Mouse (Mus musculus) heart, embryonic 11.5 days (tissue): ENCODE data around the gene Xpa. TPM values are rescaled to one million over a fixed set of nuclear protein-coding genes. Genes with fewer than 3 reads are reported as not detected.

Experiments used
- ATAC-seq: fragments of 200-750 bp; cut with Nextera tagmentation; replicated peaks from 2 replicates; pipeline ENCODE4 v1.8.0; 2017; ENCODE audit warnings: moderate library complexity; ENCODE audit not compliant: insufficient number of reproducible peaks, low FRiP score, low TSS enrichment
- H3K27ac ChIP-seq: fragments of 300-500 bp; sonication (generic); 2 replicates; pipeline ENCODE4 v1.5.1; 2014; ENCODE audit warnings: mild to moderate bottlenecking, low read depth, low read length
- H3K27me3 ChIP-seq: fragments of 300-500 bp; sonication (generic); 2 replicates; pipeline ENCODE4 v1.6.1; 2014; ENCODE audit warnings: mild to moderate bottlenecking, low read length, mixed read lengths; ENCODE audit not compliant: control insufficient read depth, insufficient read depth
- H3K36me3 ChIP-seq: fragments of 300-500 bp; sonication (generic); 2 replicates; pipeline ENCODE4 v1.6.1; 2014; ENCODE audit warnings: mild to moderate bottlenecking, low read length, moderate library complexity, mixed read lengths; ENCODE audit not compliant: control insufficient read depth, insufficient read depth
- H3K4me1 ChIP-seq: fragments of 300-500 bp; sonication (generic); 2 replicates; pipeline ENCODE4 v1.6.1; 2014; ENCODE audit warnings: low read length; ENCODE audit not compliant: control insufficient read depth, insufficient read depth
- H3K4me2 ChIP-seq: fragments of 300-500 bp; sonication (generic); 2 replicates; pipeline ENCODE4 v1.6.1; 2014; ENCODE audit warnings: mild to moderate bottlenecking, moderate library complexity
- H3K4me3 ChIP-seq: fragments of 300-500 bp; sonication (generic); 2 replicates; pipeline ENCODE4 v1.5.1; 2014; ENCODE audit warnings: low read depth, low read length
- H3K9ac ChIP-seq: fragments of 300-500 bp; sonication (generic); 2 replicates; pipeline ENCODE4 v1.6.1; 2014; ENCODE audit warnings: mild to moderate bottlenecking, low read depth, low read length, moderate library complexity
- H3K9me3 ChIP-seq: fragments of 300-500 bp; sonication (generic); replicated peaks from 2 replicates; pipeline ENCODE4 v1.6.1; 2016; ENCODE audit warnings: low read length; ENCODE audit not compliant: control insufficient read depth
- WGBS: fragments of 180-500 bp; shearing (Covaris S2); extraction: QIAGEN DNeasy Blood & Tissue Kit; methylation state at CpG from one replicate; pipeline ENCODE4 v1.1.7; 2014; ENCODE audit not compliant: insufficient replicate concordance; 5-methylcytosine and 5-hydroxymethylcytosine counted together
- polyA plus RNA-seq: library from polyadenylated mRNA; unstranded; fragments of >200 nt; fragmentation: Nextera tagmentation; extraction: Ambion mirVana; gene quantifications from 2 replicates; pipeline ENCODE4 v1.2.1, GENCODE M21; 2014

The Xpa gene
- polyA plus RNA-seq, 1 experiment from 2014 or later: 14.4 TPM

DNA sequence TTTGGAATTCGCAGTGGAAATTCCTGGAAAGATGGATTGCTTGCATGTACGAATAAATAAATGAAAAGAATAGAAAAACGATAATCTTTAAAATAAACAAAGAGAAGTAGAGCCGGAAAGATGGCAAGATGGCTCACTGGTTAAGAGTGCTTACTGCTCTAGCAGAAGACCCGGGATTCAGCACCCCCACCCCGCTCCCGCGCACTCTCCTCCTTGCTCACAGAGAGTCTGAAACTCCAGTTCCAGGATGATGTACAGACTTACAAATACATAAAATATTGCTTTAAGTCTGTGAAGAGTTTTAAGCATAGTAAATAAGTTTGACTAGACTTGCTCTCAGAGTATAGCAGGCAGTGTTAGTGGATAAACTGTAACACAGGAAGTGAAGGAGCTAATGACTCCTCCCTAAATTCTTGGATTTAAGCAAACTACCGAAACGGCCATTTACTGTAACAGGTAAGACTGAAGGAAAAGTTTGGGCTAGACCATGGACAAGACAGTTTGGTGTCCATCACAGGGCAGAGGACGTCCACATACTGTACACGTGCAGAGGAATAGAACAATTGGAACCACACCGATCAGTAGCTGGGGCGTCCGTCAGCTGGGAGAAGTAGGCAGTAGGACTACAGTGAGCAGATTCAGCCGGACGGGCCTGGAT lies 58.4 kb downstream of the Xpa start:
- Histone ChIP-seq H3K36me3 (peaks cover 12% of the 10 kb centered on the region), H3K4me2 (peak overlapping the region; percentile 67), H3K4me3 (peak overlapping the region; percentile 88), H3K9ac (peak overlapping the region; percentile 90), H3K27me3 (no peaks in the 10 kb centered on the region), H3K4me1 (peaks cover 13% of the 10 kb centered on the region), H3K27ac (peak overlapping the region; percentile 99), H3K9me3 (no peaks in the 10 kb centered on the region)
- 8% methylated on average over 17 of the region's 17 CpGs for WGBS
- ATAC-seq: peak; percentile 56

DNA sequence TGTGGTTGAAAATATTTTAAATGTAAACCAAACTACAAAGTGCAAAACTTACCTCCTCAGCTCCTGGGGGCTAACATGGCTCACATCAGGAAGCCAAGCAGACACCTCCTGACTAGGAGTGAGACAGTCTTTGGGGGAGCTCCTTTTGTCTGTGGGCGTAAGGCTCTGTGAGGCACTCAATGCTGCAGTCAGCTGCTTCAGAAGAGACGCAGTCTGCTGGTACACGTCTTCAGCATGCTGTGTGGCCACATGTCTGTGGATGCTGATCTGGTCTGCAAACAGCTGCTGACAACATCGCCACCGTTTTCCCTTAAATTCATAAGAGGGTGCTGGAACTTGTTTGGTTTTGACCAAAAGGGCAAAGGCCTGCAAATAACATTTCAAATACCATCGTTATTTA lies 64.3 kb downstream of the Xpa start:
- Histone ChIP-seq H3K4me2 (no peak overlapping the region), H3K27me3 (no peaks in the 10 kb centered on the region), H3K36me3 (peaks cover 38% of the 10 kb centered on the region), H3K4me1 (no peaks in the 10 kb centered on the region), H3K9ac (no peak overlapping the region), H3K4me3 (no peak overlapping the region), H3K9me3 (no peaks in the 10 kb centered on the region), H3K27ac (no peak overlapping the region)
- ATAC-seq: no peak
- 89% methylated on average over 6 of the region's 6 CpGs for whole genome bisulfite sequencing

DNA sequence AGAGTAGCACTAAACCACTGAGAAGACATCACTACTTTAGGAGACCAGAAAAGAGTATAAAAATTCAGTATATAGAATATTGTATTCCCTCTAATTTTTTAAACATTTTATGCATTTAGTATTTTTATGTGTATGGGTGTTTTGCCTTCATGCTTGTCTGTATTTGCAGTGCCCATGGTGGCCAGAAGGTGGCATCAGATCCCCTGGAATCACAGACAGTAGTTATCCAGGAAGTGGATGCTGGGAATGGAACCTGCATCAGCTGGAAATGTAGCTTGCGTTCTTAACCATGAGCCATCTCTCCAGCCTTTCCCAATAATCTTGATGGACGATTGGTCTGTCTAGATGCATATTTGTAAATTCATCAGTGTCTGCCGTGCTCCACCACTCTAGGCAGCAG lies 65.9 kb downstream of the Xpa start:
- WGBS: 70% methylated on average over 3 of the region's 3 CpGs
- H3K36me3 ChIP-seq: peaks cover 46% of the 10 kb centered on the region
- ATAC-seq: no peak

GRCm38 (mm10) chr4:46129311-46130004 lies 66.7 kb downstream of the Xpa start:
- peaks cover 44% of the 10 kb centered on the region for H3K36me3 ChIP-seq
- H3K4me1 ChIP-seq: no peaks in the 10 kb centered on the region
- no peak for ATAC-seq
- H3K27me3 ChIP-seq: no peaks in the 10 kb centered on the region
- H3K9me3 ChIP-seq: no peaks in the 10 kb centered on the region
- no peak overlapping the region for H3K4me2 ChIP-seq
- 90% methylated on average over 8 of the region's 8 CpGs for WGBS
- no peak overlapping the region for H3K9ac ChIP-seq
- H3K27ac ChIP-seq: no peak overlapping the region
- no peak overlapping the region for H3K4me3 ChIP-seq

More for the DNA sequence above, 65.9 kb downstream of the Xpa start:
- Histone ChIP-seq H3K27me3 (no peaks in the 10 kb centered on the region), H3K9me3 (no peaks in the 10 kb centered on the region), H3K4me3 (no peak overlapping the region), H3K9ac (no peak overlapping the region), H3K4me1 (no peaks in the 10 kb centered on the region), H3K27ac (no peak overlapping the region), H3K4me2 (no peak overlapping the region)

- Histone ChIP-seq H3K4me1 (no peaks in the 10 kb centered on the region), H3K27ac (no peak overlapping the region), H3K9ac (no peak overlapping the region), H3K27me3 (no peaks in the 10 kb centered on the region), H3K9me3 (no peaks in the 10 kb centered on the region), H3K36me3 (peaks cover 31% of the 10 kb centered on the region), H3K4me2 (no peak overlapping the region), H3K4me3 (no peak overlapping the region)
- 52% methylated on average over 2 of the region's 2 CpGs for WGBS
- ATAC-seq: no peak
Observed at GRCm38 (mm10) chr4:46126541-46126940, 69.6 kb downstream of the Xpa start.

- Histone ChIP-seq H3K27me3 (no peaks in the 10 kb centered on the region), H3K27ac (no peak overlapping the region), H3K4me1 (no peaks in the 10 kb centered on the region), H3K4me2 (no peak overlapping the region), H3K4me3 (no peak overlapping the region), H3K9ac (no peak overlapping the region), H3K9me3 (no peaks in the 10 kb centered on the region), H3K36me3 (peaks cover 21% of the 10 kb centered on the region)
- WGBS: 96% methylated on average over 6 of the region's 6 CpGs
- ATAC-seq: no peak
Observed at GRCm38 (mm10) chr4:46123358-46123757, 72.8 kb downstream of the Xpa start.

- peaks cover 26% of the 10 kb centered on the region for H3K36me3 ChIP-seq
- no peak overlapping the region for H3K4me3 ChIP-seq
- H3K4me1 ChIP-seq: 0 out of 2 replicates have a peak, but pooled peaks cover 4% of the 10 kb centered on the region
- WGBS: 74% methylated on average over 3 of the region's 3 CpGs
- no peak for ATAC-seq
- H3K4me2 ChIP-seq: no peak overlapping the region
- H3K27ac ChIP-seq: no peak overlapping the region
- H3K9me3 ChIP-seq: no peaks in the 10 kb centered on the region
- H3K9ac ChIP-seq: no peak overlapping the region
- H3K27me3 ChIP-seq: no peaks in the 10 kb centered on the region
Observed at GRCm38 (mm10) chr4:46120767-46121166, 75.3 kb downstream of the Xpa start.

GRCm38 (mm10) chr4:46119514-46120094 lies 76.5 kb downstream of the Xpa start:
- no peaks in the 10 kb centered on the region for H3K9me3 ChIP-seq
- WGBS: 87% methylated on average over 14 of the region's 14 CpGs
- ATAC-seq: no peak

More at GRCm38 (mm10) chr4:46119514-46120094, 76.5 kb downstream of the Xpa start:
- H3K36me3 ChIP-seq: peaks cover 21% of the 10 kb centered on the region
- no peak overlapping the region for H3K27ac ChIP-seq
- no peak overlapping the region for H3K4me2 ChIP-seq
- H3K4me1 ChIP-seq: 0 out of 2 replicates have a peak, but pooled peaks cover 4% of the 10 kb centered on the region
- H3K27me3 ChIP-seq: no peaks in the 10 kb centered on the region
- no peak overlapping the region for H3K9ac ChIP-seq
- no peak overlapping the region for H3K4me3 ChIP-seq
